Mouse (Mus musculus): ENCODE measurements around the gene Cldn15. TPM values are rescaled to one million over a fixed set of nuclear protein-coding genes. Genes with fewer than 3 reads are reported as not detected.

The Cldn15 gene
- under 1 TPM; 0.13 to 0.53 TPM for polyA plus RNA-seq (2012; fragmentation: generic; extraction: Trizol)

GRCm38 (mm10) chr5:136966331-136966730, at the start of gene Cldn15:
Gene Cldn15 (plus strand): TSS chr5:136966616.

DNA sequence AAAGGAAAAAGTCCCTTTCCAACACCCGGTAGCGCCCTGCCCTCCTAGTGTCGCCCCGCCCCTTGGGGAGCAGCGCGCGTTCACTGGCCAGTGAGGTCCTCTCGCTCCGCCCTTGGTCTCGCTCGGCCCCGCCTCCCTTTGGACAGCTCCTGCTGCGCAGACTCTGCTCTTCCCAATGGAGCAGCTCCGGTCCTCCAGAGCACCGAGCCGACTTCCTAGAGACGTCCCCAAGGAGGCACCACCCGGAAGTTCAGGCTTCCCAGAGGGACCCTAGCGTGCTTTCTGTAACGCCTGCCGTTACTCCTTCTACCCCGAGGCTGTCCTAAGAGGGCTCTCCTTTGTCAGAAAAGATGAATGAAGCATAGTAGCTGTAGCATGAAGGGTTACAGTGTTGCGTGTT, 13.4 kb upstream of the Cldn15 start, which contains the start of gene Fis1:
Gene Fis1, plus strand, starts transcription at position 261 of the 400 bp plus-strand sequence.

GRCm38 (mm10) chr5:136986695-136987137, 20.3 kb downstream of the Cldn15 start, which contains the start of gene Plod3:
Gene Plod3 (plus strand): TSS chr5:136987019.

GRCm38 (mm10) chr5:136987934-136988271, 21.5 kb downstream of the Cldn15 start, which contains the start of gene Znhit1:
Gene Znhit1 (minus strand): TSS chr5:136988021.

Other genes starting within 250 kb of the Cldn15 start
- under 1 TPM in 1 of 2 experiments, not detected in 1; 0.71 TPM for gene Col26a1, start 83.4 kb upstream of the Cldn15 start, polyA plus RNA-seq (2012; fragmentation: generic; extraction: Trizol)
- gene Ift22, start 58.5 kb upstream of the Cldn15 start, polyA plus RNA-seq (2012; fragmentation: generic; extraction: Trizol): 10 to 100 TPM; 62.7 to 70.5 TPM
- 100 to 1,000 TPM; 331 to 358 TPM for gene Fis1, start 13.3 kb upstream of the Cldn15 start, polyA plus RNA-seq (2012; fragmentation: generic; extraction: Trizol)
- gene Plod3, start 20.4 kb downstream of the Cldn15 start, polyA plus RNA-seq (2012; fragmentation: generic; extraction: Trizol): 100 to 1,000 TPM in 1 of 2 experiments, 10 to 100 TPM in 1; 67.6 to 114 TPM
- 100 to 1,000 TPM; 105 to 169 TPM for gene Znhit1, start 21.4 kb downstream of the Cldn15 start, polyA plus RNA-seq (2012; fragmentation: generic; extraction: Trizol)
- under 1 TPM; 0.06 to 0.27 TPM for gene Vgf, start 59.8 kb downstream of the Cldn15 start, polyA plus RNA-seq (2012; fragmentation: generic; extraction: Trizol)
- 100 to 1,000 TPM; 195 to 337 TPM for gene Ap1s1, start 79.5 kb downstream of the Cldn15 start, polyA plus RNA-seq (2012; fragmentation: generic; extraction: Trizol)
- gene Serpine1, start 105.7 kb downstream of the Cldn15 start, polyA plus RNA-seq (2012; fragmentation: generic; extraction: Trizol): 1 to 10 TPM; 2.4 to 9.3 TPM
- gene Trim56, start 149.6 kb downstream of the Cldn15 start, polyA plus RNA-seq (2012; fragmentation: generic; extraction: Trizol): 1 to 10 TPM in 1 of 2 experiments, under 1 TPM in 1; 0.49 to 8.3 TPM
- gene Muc3, start 182.7 kb downstream of the Cldn15 start, polyA plus RNA-seq (2012; fragmentation: generic; extraction: Trizol): not detected
- not detected for gene Muc3a, start 245.8 kb downstream of the Cldn15 start, polyA plus RNA-seq (2012; fragmentation: generic; extraction: Trizol)